Mouse (Mus musculus): ENCODE data around the gene Prok1. TPM values are rescaled to one million over a fixed set of nuclear protein-coding genes. Genes with fewer than 3 reads are reported as not detected.

Gene Prok1
- total RNA-seq, 2 experiments from 2014 or later = not detected

DNA sequence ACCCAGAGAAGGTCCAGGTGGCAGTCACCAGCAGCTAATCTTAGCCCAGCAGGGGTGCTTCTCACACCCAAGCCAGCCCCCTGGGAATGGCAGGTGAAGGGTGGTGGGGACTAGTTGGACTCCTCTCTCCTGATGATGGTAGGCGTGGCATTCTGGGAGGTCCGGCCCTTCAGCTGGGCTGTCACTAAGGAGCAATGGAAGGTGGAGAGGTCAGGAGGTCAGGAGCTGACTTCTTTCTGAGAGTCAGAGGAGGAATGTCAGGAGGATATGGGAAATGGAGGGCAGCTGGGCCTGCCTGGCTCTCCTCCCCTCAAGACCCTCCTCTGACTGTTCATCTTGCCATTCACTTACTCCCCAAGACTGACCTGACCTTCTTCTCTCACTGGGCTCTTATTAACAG, 1.5 kb downstream of the Prok1 start:
- DNase-seq (ENCODE audit: low spot score) = no peak

GRCm38 (mm10) chr3:107233945-107234344, 5.6 kb downstream of the Prok1 start:
- DNase-seq (ENCODE audit: low spot score) = no peak

- peak; percentile 85 for DNase-seq (ENCODE audit: low spot score)
These were observed 6.1 kb downstream of the Prok1 start for GRCm38 (mm10) chr3:107233351-107233813.

DNA sequence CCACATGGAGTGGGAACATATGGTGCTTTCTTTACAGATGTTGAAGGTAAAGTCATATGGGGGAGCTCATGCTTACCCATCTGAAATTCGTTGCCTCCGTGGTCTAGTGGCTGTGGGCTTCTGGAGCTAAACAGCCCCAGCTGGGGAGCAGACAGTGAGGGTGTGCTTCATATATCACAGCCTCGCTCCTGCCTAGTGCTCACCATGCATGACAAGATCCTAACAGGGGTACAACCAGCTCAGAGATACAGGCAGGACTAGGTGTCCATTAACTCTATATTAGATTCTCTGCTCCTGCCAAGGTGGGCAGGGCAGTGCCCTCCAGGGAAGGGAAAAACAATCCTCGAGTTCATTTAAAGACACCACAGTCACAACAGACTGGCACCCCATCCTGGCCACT, 8.3 kb downstream of the Prok1 start:
- no peak for DNase-seq (ENCODE audit: low spot score)

GRCm38 (mm10) chr3:107230527-107230926, 9.0 kb downstream of the Prok1 start, which contains the start of gene A630076J17Rik:
TSS of gene A630076J17Rik (plus strand) at chr3:107230614.
- no peak for DNase-seq (ENCODE audit: low spot score)

DNA sequence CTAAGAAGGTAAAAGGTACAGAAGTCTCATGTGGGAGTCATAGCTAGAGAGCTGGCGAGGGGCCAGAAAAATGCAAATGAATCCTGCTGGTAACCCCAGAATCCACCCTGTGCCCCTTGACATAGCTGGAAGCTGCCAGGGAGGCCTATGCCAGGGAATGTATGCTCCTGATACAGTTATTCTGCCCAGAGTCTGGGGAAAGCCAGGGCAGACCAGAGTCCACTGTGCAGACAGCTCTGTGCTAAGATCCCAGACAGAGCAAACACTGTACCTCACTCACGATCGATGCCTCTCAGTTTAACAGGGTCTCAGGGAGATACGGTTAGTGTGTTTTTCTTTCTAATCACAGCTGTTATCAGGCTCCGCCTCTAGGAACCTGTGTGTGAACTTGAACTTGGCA, 9.7 kb downstream of the Prok1 start:
- DNase-seq (ENCODE audit: low spot score) = no peak

- DNase-seq (ENCODE audit: low spot score) = no peak
These were observed 10.3 kb downstream of the Prok1 start for GRCm38 (mm10) chr3:107229221-107229620.

GRCm38 (mm10) chr3:107225820-107226219, 13.7 kb downstream of the Prok1 start:
- DNase-seq (ENCODE audit: low spot score) = no peak

- no peak for DNase-seq (ENCODE audit: low spot score)
These were observed 16.3 kb downstream of the Prok1 start for GRCm38 (mm10) chr3:107223230-107223629.

DNA sequence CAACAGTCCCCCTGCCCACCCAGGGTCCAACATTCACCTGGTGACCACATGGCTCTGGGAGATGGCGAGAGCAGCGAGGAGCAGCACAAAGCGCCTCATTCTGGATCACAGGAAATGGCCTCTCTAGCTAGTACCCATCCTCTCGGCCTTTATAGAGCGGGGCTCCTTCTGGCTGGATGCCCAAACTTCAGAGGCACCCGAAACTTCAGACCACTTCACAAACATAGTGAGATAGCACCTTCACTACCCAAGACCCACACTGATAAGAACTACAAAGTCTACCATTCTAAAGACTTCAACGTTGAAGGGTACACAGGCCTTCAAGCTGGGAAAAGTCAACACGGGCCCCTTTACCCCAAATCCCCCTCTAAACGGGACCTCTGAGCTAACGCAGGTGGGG, 17.9 kb downstream of the Prok1 start, which contains the start of gene Cym:
Gene Cym (minus strand): TSS at position 125 of the 400 bp plus-strand sequence.
- no peak for DNase-seq (ENCODE audit: low spot score)

DNA sequence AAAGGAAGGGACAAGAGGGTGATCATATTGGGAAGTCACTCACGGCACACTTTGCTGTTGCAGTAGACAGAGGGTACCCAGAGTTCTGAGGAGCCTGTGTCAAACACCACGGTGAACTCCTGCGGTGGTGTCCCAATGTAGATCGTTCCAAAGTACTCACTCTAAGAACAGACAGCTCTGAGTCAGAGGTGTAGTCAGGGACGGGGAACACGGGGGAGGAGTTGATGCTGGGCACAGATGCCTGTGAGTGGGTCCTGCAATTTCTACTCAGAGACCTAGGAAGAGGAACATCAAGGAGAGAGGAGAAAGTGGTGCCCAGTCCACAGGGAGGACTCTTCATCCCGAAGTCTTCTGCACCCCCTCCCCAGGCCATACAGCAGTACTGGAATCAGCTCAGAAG, 20.9 kb downstream of the Prok1 start:
- no peak for DNase-seq (ENCODE audit: low spot score)

DNA sequence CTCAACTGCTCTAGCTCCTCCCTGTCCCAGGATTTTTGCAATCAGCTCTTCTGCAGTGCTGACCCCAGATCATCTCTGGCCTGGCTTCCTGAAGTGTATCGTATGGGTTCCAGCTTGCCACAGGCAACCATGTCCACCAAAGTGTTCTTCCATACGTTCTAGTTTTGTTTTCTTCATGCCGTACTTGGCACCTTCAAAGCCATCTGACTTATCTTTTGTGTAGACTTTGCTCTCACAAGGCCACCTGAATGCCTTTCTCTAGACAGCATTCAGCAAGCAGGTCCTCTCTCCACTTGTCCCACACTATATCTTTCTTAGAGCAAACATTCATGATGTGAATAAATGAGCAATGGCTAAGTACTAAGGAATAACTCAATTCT, 22.4 kb downstream of the Prok1 start:
- no peak for DNase-seq (ENCODE audit: low spot score)

- no peak for DNase-seq (ENCODE audit: low spot score)
These were observed 23.0 kb downstream of the Prok1 start for GRCm38 (mm10) chr3:107216400-107217100.

- no peak for DNase-seq (ENCODE audit: low spot score)
These were observed 24.9 kb downstream of the Prok1 start for GRCm38 (mm10) chr3:107214606-107215005.

- no peak for DNase-seq (ENCODE audit: low spot score)
These were observed 31.8 kb downstream of the Prok1 start for GRCm38 (mm10) chr3:107207625-107208253.

DNA sequence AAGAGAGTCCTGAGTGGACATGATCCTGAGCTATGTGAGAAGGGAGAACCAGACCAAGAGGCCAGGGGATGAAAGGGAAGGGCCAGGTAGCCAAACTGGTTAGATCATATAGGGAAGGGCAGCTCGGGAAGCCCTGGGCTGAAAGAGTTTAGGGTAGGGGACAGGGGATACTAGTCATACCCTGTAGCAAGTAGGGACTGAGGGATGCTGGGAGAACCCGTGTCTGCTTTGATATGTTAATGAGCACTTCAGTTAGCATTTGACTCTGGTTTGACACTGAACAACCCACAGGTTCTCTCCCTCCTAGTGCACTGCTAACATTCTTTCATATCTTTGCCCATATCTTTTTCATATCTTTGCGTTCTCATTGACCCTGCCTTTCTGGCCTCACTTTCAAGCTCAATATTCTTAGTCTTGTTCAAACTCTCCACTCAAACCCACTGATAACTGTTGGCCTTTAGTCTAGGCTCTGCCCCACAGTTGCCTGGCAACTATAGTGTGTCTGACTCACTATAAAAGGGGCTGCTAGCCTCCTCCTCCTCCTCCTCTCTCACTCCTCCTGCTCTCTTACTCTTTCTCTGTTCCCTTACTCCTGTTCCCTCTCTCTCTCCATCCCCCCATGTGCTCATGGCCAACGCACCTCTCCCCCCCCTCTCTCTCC, 32.9 kb downstream of the Prok1 start:
- DNase-seq (ENCODE audit: low spot score) = no peak

DNA sequence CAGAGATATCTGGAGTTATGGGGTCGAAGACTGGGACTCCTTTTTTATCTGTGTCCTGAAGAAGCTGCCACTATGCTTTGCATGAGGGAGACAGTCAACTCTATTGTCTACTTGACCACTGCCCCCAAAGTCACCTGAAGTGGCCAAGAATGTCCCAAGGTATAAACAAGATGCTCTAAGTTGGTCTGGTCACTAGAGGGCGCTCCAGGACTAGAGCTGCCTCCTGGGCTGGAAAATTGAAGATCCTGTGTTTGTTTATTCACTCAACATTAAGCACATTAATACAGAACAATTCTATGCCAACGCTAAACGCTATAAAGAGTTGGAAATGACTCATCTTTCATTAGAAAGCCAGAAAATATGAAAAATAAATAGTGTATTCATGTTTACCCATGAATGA, 33.5 kb downstream of the Prok1 start:
- DNase-seq (ENCODE audit: low spot score) = peak; percentile 78

- no peak for DNase-seq (ENCODE audit: low spot score)
These were observed 34.3 kb downstream of the Prok1 start for GRCm38 (mm10) chr3:107205170-107205569.

DNA sequence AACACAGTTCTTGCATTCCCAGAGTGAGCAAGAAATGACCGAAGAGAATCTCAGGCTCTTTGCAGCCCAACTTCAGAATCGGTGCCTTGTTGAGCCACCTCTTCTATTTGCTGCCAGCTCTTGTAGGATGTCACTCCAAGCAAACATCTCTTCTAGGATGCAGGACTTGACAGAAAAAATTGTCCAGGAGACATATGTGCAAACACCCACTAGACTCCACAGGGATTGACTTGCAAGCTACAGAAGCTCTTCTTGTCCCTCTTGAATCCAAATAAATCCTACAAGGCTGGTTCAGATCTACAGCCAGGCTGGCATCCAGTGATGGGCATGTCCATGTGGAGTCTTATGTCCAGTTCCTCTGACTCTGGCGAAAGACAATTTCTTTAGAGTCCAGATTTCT, 35.1 kb downstream of the Prok1 start:
- DNase-seq (ENCODE audit: low spot score) = no peak

- no peak for DNase-seq (ENCODE audit: low spot score)
These were observed 38.0 kb downstream of the Prok1 start for GRCm38 (mm10) chr3:107201310-107202180.

DNA sequence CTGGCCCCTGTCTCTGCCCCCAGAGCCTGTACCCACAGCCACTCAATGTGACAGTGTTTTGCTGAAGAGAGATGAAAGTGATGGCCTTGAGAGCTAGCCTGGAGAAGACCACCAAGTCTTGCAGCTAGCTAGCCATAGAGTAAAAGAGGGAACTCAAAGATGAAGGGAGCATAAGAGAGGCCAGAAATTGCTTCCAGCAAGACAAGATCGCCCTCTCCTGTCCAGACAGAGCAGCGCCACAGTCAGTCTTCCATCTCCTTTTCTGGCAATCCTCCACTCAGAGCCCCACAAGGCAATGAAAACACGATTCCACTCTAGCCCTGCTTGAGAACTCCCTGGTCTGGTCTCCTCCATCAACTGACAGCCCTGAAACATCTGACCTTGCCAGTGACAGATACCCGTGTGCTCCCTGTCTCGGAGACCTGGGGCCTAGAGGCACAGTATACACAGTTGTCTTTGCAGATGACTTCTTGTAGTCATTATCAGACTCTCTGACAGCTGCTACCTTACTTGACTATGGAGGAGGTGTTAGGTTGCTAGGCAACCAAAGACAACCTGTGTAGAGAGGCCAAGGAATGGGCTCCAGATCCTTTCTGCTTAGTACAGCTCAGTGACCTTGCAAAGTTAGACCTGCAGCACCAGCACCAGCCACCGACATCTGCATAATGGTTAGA, 51.1 kb downstream of the Prok1 start:
- peak; percentile 55 for DNase-seq (ENCODE audit: low spot score)

Measured in gastrocnemius, adult 18-20 months (tissue).